Mouse (Mus musculus) lung, adult 2 months (tissue): ENCODE measurements around the gene Man1c1.

Experiments used
- CTCF ChIP-seq: fragments of 200-500 bp; IDR thresholded peaks from 2 replicates; pipeline ENCODE4 v1.5.1; 2011; ENCODE audit warnings: mild to moderate bottlenecking, low read length, control low read depth; ENCODE audit not compliant: insufficient read depth
- POLR2A ChIP-seq: fragments of 200-500 bp; IDR thresholded peaks from 2 replicates; pipeline ENCODE4 v1.6.1; 2011; ENCODE audit warnings: low read depth, mild to moderate bottlenecking, control low read depth, low read length, borderline replicate concordance; ENCODE audit errors: extremely low read depth

GRCm38 (mm10) chr4:134703835-134704546 is at the start of gene Man1c1:
- TF ChIP-seq CTCF (no peak), POLR2A (peak; percentile 56; the same call in 1 of the 2 replicates)
